Mouse (Mus musculus): ENCODE results near the gene Polr1c. TPM values are rescaled to one million over a fixed set of nuclear protein-coding genes. Genes with fewer than 3 reads are reported as not detected.
A peak's percentile ranks its signal among the peaks of the same experiment; 100 is the strongest.

Gene Polr1c
- total and polyA plus RNA-seq, 2 experiments from 2014 or later = 54.7 to 55.5 TPM

DNA sequence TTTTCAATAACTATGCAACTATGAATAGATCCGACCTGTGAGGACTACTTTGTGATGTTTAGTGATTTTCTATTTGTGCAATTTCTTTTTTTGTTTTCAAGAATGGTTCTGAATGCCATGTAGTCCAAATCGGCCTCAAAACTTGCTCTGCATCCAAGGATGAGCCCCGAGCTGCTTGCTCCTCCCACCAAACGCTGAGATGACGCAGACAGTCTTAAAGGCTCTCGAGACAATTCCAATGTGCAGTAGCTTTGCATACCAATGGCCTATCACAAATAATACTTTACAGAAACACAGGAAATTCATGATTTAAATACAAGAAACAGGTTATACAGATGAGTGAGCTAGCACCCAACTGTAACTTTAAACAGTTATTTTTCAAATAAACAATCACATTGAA is 46.7 kb downstream of the Polr1c start:
- Histone ChIP-seq H3K9ac (replicated peaks; ENCODE audit: low read length, poor library complexity, severe bottlenecking) (no peak overlapping the region), H3K9me3 (ENCODE audit: low read length) (no peaks in the 10 kb centered on the region), H3K4me1 (ENCODE audit: insufficient read depth, low read length) (peaks cover 18% of the 10 kb centered on the region), H3K27me3 (ENCODE audit: insufficient read depth, low read length) (no peaks in the 10 kb centered on the region), H3K36me3 (ENCODE audit: insufficient read depth, low read length) (peaks cover 15% of the 10 kb centered on the region), H3K4me2 (ENCODE audit: low read depth, low read length, poor library complexity, severe bottlenecking) (peak overlapping the region; percentile 74), H3K27ac (ENCODE audit: low read depth, low read length) (no peak overlapping the region), H3K4me3 (ENCODE audit: low read depth, low read length) (no peak overlapping the region)
- no peak for ATAC-seq (ENCODE audit: low FRiP score)
- no peak for TF ChIP-seq CTCF (IDR thresholded peaks at IDR 0.05)
- DNase-seq (ENCODE audit: low spot score) = no peak
- WGBS = 67% methylated on average over 6 of the region's 6 CpGs

MicroRNA genes within 50 kb of the gene (microRNA counts, 519-probe panel; counts per million panel counts)
- microRNA mmu-miR-693-3p (528 counts per million, percentile 58 among the panel's probes with 10 or more counts), microRNA mmu-miR-693-5p (528 counts per million, percentile 58 among the panel's probes with 10 or more counts)

Small RNA genes lying within 50 kb of the gene (microRNA-seq; reads per million reads assigned to microRNA genes)
- not detected for gene Mir693 (ENCODE audit: borderline number of aligned reads)

Other genes starting within 250 kb of the Polr1c start
- 78.6 and 105 TPM in 2 replicates for gene Vegfa, start 215.7 kb downstream of the Polr1c start, total RNA-seq (2014; rRNA removed)
- 2.3 and 3.0 TPM in 2 replicates for gene Vegfa, start 215.7 kb downstream of the Polr1c start, polyA plus RNA-seq (2015; fragmentation: Nextera tagmentation; extraction: Ambion mirVana)
- gene Mrps18a, start 137.1 kb downstream of the Polr1c start, total RNA-seq (2014; rRNA removed) = 63.7 and 84.4 TPM in 2 replicates
- gene Mrps18a, start 137.1 kb downstream of the Polr1c start, polyA plus RNA-seq (2015; fragmentation: Nextera tagmentation; extraction: Ambion mirVana) = 173 and 175 TPM in 2 replicates
- gene Rsph9, start 103.8 kb downstream of the Polr1c start, total RNA-seq (2014; rRNA removed) = 55.6 and 68.4 TPM in 2 replicates
- 103 and 104 TPM in 2 replicates for gene Rsph9, start 103.8 kb downstream of the Polr1c start, polyA plus RNA-seq (2015; fragmentation: Nextera tagmentation; extraction: Ambion mirVana)
- 8.9 and 13.3 TPM in 2 replicates for gene Mad2l1bp, start 94.5 kb downstream of the Polr1c start, total RNA-seq (2014; rRNA removed)
- 16.7 and 18.2 TPM in 2 replicates for gene Mad2l1bp, start 94.5 kb downstream of the Polr1c start, polyA plus RNA-seq (2015; fragmentation: Nextera tagmentation; extraction: Ambion mirVana)
- gene Gtpbp2, start 87.0 kb downstream of the Polr1c start, total RNA-seq (2014; rRNA removed) = 72.3 and 82.2 TPM in 2 replicates
- gene Gtpbp2, start 87.0 kb downstream of the Polr1c start, polyA plus RNA-seq (2015; fragmentation: Nextera tagmentation; extraction: Ambion mirVana) = 25.9 TPM in 2 replicates
- gene Polh, start 45.4 kb downstream of the Polr1c start, total RNA-seq (2014; rRNA removed) = 7.9 and 9.6 TPM in 2 replicates
- gene Polh, start 45.4 kb downstream of the Polr1c start, polyA plus RNA-seq (2015; fragmentation: Nextera tagmentation; extraction: Ambion mirVana) = 4.2 and 4.5 TPM in 2 replicates
- 50.5 and 56.7 TPM in 2 replicates for gene Xpo5, start 45.3 kb downstream of the Polr1c start, total RNA-seq (2014; rRNA removed)
- 23.6 and 24.0 TPM in 2 replicates for gene Xpo5, start 45.3 kb downstream of the Polr1c start, polyA plus RNA-seq (2015; fragmentation: Nextera tagmentation; extraction: Ambion mirVana)
- gene Yipf3, start within 50 bp of the Polr1c start, total RNA-seq (2014; rRNA removed) = 18.9 and 24.8 TPM in 2 replicates
- gene Yipf3, start within 50 bp of the Polr1c start, polyA plus RNA-seq (2015; fragmentation: Nextera tagmentation; extraction: Ambion mirVana) = 70.6 and 77.4 TPM in 2 replicates
- 43.1 and 61.3 TPM in 2 replicates for gene Lrrc73, start 5.5 kb upstream of the Polr1c start, total RNA-seq (2014; rRNA removed)
- gene Lrrc73, start 5.5 kb upstream of the Polr1c start, polyA plus RNA-seq (2015; fragmentation: Nextera tagmentation; extraction: Ambion mirVana) = 32.8 and 33.0 TPM in 2 replicates
- 22.0 and 31.7 TPM in 2 replicates for gene Tjap1, start 35.0 kb upstream of the Polr1c start, total RNA-seq (2014; rRNA removed)
- gene Tjap1, start 35.0 kb upstream of the Polr1c start, polyA plus RNA-seq (2015; fragmentation: Nextera tagmentation; extraction: Ambion mirVana) = 18.6 and 19.5 TPM in 2 replicates
- gene Dlk2, start 49.4 kb upstream of the Polr1c start, total RNA-seq (2014; rRNA removed) = 60.1 and 66.8 TPM in 2 replicates
- gene Dlk2, start 49.4 kb upstream of the Polr1c start, polyA plus RNA-seq (2015; fragmentation: Nextera tagmentation; extraction: Ambion mirVana) = 22.9 and 28.0 TPM in 2 replicates
- 9.1 and 12.2 TPM in 2 replicates for gene Abcc10, start 80.3 kb upstream of the Polr1c start, total RNA-seq (2014; rRNA removed)
- gene Abcc10, start 80.3 kb upstream of the Polr1c start, polyA plus RNA-seq (2015; fragmentation: Nextera tagmentation; extraction: Ambion mirVana) = 8.4 and 9.3 TPM in 2 replicates
- 33.7 and 35.2 TPM in 2 replicates for gene Zfp318, start 135.7 kb upstream of the Polr1c start, total RNA-seq (2014; rRNA removed)
- gene Zfp318, start 135.7 kb upstream of the Polr1c start, polyA plus RNA-seq (2015; fragmentation: Nextera tagmentation; extraction: Ambion mirVana) = 21.8 and 25.0 TPM in 2 replicates
- 2.0 and 3.0 TPM in 2 replicates for gene Crip3, start 180.9 kb upstream of the Polr1c start, total RNA-seq (2014; rRNA removed)
- gene Crip3, start 180.9 kb upstream of the Polr1c start, polyA plus RNA-seq (2015; fragmentation: Nextera tagmentation; extraction: Ambion mirVana) = 1.5 and 2.1 TPM in 2 replicates
- gene Slc22a7, start 190.4 kb upstream of the Polr1c start, total RNA-seq (2014; rRNA removed) = 0.93 TPM in 1 of 2 replicates, not detected in the other
- gene Slc22a7, start 190.4 kb upstream of the Polr1c start, polyA plus RNA-seq (2015; fragmentation: Nextera tagmentation; extraction: Ambion mirVana) = 0.20 TPM in 1 of 2 replicates, not detected in the other
- gene Ttbk1, start 239.6 kb upstream of the Polr1c start, total RNA-seq (2014; rRNA removed) = 46.8 and 50.1 TPM in 2 replicates
- gene Ttbk1, start 239.6 kb upstream of the Polr1c start, polyA plus RNA-seq (2015; fragmentation: Nextera tagmentation; extraction: Ambion mirVana) = 5.4 and 6.1 TPM in 2 replicates
- 4.0 and 4.1 TPM in 2 replicates for gene Dnph1, start 248.7 kb upstream of the Polr1c start, total RNA-seq (2014; rRNA removed)
- 10.2 and 10.4 TPM in 2 replicates for gene Dnph1, start 248.7 kb upstream of the Polr1c start, polyA plus RNA-seq (2015; fragmentation: Nextera tagmentation; extraction: Ambion mirVana)